Mouse (Mus musculus) urinary bladder, adult 2 months (tissue): Measurements from ENCODE around the gene Zfp704. TPM values are rescaled to one million over a fixed set of nuclear protein-coding genes. Genes with fewer than 3 reads are reported as not detected.
A peak's percentile ranks its signal among the peaks of the same experiment; 100 is the strongest.

Experiments
- DNase-seq: peaks from one replicate; pipeline ENCODE4 v3.0.0; 2022; ENCODE audit warnings: low spot score
- polyA plus RNA-seq: library from polyadenylated mRNA; depleted of rRNA; stranded (reverse); fragments of >200 nt; gene quantifications from 2 replicates; pipeline ENCODE4 v1.2.3, GENCODE M21; 2012

Zfp704 gene
- polyA plus RNA-seq, 1 experiment, result 8.5 TPM

- no peak for DNase-seq
Observed at GRCm38 (mm10) chr3:9557778-9558560, 51.9 kb downstream of the Zfp704 start.

DNA sequence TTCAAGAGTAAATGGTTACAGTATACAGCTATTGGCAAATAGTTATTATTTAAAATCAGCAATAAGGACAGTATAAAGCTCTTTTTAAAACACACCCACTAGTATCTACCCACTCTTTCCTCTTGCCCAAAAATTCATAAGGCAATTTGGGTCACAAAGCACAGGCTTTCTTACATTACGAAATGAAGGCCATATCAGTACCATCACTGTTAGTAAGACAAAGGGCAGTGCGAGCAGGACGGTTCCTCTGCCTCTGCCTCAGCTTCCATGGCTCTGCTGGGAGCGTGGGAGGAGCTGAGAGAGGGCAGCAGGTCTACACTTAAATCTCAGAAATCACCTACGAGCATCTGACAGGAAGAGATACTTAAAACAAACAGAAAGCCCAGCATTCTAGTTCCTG is 53.7 kb downstream of the Zfp704 start:
- no peak for DNase-seq

DNA sequence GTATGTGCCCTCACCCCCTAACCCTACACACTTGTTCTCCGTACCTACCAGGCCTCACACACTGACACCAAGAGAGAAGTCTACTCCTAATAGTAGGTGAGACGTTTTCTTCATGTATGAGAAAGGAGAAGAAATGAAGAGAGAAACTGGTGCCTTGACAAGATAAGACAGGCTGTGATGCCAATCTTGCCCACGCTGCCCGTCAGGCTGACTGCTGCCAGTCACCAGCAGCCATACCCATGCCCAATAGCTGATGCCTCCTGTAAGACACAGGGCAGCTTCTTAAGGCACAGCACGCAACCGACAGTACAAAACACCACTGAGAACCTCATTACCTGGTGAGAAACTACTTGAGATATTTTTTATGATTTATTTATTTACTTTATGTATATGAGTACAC is 55.0 kb downstream of the Zfp704 start:
- no peak for DNase-seq

GRCm38 (mm10) chr3:9552332-9552731 is 57.6 kb downstream of the Zfp704 start:
- DNase-seq, result no peak

DNA sequence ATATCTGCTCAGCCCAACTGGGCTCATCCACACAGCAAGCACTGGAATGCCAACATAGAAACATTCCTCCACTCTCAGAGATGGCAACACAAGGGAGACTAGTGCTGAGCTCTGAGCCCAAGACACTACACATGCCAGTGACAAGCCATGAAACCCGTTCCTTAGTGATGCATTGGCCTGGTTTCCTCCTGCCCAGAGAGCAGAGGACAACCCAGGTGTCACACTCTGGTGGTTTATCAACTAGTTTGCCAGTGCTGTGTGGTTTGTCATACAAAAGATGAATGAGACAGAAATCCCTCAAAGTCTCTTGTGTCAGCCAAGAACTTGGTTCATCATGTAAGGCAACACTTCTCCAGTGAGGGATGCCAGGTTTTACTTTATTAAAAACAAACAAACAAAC is 59.0 kb downstream of the Zfp704 start:
- DNase-seq, result no peak

GRCm38 (mm10) chr3:9549815-9550214 is 60.1 kb downstream of the Zfp704 start:
- DNase-seq, result no peak

- DNase-seq, result no peak
Observed at GRCm38 (mm10) chr3:9548188-9548587, 61.7 kb downstream of the Zfp704 start.

DNA sequence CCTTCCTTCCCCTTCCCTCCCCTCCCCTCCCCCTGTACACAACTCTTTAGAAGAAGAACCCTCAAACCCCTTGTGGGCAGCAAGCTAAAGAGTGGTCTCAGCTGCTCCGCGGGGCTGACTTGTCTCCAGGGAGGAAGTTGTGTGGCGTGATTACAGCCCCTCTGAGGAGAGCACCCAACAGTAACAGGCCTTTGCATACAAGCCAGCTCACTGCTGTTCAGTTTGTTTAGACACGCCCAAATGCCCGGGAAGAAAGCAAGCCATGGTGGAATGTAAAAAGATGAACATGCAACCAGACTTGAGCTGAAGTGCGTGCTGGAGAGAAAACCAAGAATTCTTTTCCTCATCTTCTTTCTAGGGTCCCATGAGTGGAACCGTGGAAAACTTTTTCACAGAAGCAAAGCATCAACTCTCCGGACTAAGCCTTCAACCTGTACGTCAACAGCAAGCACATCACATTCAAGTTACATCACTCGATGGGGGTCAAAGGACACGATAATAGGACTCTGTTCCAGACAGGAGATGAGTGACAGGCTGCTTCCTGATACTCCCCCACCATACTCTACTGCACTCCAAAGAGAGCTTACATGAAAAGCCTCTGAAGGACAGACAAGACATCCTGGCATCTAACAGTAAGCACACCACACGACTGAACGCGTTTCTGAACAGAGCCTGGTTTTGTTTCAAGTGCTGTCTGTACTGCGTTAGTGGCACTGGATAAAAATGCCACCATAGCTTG is 62.8 kb downstream of the Zfp704 start:
- DNase-seq, result no peak

- no peak for DNase-seq
Observed at GRCm38 (mm10) chr3:9544421-9544820, 65.5 kb downstream of the Zfp704 start.

GRCm38 (mm10) chr3:9543916-9544315 is 66.0 kb downstream of the Zfp704 start:
- DNase-seq, result no peak

DNA sequence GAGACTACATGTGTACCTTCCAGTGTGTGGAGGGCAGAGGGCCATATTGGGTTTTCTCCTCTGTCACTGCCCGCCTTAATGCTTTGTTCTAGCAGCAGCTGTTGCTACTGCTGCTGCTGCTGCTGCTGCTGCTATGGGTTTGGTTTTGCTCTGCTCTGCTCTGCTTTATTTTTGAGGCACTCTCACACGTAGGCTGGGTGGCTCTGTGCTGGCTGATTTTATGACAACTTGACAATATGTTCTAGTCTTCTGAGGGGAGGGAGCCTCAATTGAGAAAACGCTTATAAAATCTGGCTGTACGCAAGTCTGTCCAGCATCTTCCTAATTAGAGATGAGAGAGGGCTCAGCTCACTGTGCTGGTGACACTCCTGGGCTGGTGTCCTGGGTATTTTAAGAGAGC is 66.4 kb downstream of the Zfp704 start:
- no peak for DNase-seq

DNA sequence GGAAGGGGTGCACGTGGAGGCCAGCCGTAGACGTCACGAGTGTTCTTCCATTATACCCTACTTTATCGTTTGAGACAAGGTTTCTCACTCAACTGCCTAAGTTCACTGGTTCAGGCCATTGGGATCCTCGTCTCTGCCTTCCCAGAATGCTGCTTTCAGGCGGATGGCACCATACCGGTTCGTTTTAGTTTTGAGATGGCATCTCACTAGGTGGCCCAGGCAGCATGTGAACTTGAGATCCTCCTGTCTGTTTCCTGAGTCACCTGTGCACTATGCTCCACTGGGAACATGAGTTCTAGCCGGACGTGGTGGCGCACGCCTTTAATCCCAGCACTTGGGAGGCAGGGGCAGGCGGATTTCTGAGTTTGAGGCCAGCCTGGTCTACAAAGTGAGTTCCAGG is 68.3 kb downstream of the Zfp704 start:
- peak; percentile 8 for DNase-seq

DNA sequence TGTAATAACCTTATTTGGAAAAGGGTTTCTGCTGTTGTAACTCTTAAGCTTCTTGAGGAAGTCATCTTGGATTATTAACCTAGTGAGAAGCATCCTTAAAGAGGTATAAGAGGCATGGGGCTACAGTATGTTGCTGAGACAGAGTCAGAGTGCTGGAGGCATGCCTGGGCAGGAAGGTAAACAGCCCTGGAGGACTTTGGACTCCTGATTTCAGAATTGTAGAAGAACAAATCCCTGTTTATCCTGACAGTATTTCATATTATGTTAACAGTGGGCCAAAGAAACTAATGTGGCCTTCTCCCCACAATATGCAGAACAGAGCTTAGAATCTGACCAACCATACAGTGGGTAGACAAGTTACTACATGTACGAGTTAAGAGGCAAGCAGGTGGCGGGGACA is 71.4 kb downstream of the Zfp704 start:
- DNase-seq, result peak; percentile 13

DNA sequence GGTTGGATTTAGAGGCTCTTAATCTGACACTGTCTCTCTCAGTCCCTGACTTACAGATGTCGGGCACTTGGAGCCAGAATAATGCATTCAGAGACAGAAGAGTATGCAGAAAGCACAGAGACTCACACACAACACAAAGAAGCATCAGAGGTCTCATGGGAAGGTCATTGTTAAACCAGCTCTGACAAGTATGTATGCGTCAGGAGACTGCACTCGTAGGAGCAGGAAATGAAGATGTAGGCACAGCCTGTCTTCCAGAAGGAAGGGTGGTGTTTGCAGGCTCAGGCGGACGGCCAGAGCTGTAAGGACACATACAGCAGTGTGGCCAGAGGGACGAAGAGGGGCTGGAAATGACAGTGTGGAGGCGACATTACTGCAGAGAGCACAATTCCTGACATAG is 72.0 kb downstream of the Zfp704 start:
- DNase-seq, result peak; percentile 10

- DNase-seq, result no peak
Observed at GRCm38 (mm10) chr3:9530097-9530780, 79.6 kb downstream of the Zfp704 start.

DNA sequence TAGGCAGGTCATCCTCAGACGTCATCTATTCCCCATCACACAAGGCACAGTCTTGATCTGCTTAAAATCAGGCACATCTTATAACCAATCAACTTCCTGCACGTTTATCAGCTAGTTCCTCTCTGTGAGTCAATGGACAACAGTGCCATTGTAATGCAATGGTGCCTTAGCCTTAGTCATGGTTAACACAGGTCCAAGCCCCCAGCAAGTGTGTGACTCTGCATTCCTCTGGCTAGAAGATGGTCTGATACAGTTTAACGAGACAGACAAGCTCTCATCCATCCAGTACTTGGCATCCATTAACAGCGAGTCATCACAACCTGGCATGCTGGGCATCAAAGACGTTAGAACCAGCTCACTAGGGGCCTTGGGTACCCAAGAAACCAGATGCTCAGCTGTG is 85.5 kb downstream of the Zfp704 start:
- no peak for DNase-seq

DNA sequence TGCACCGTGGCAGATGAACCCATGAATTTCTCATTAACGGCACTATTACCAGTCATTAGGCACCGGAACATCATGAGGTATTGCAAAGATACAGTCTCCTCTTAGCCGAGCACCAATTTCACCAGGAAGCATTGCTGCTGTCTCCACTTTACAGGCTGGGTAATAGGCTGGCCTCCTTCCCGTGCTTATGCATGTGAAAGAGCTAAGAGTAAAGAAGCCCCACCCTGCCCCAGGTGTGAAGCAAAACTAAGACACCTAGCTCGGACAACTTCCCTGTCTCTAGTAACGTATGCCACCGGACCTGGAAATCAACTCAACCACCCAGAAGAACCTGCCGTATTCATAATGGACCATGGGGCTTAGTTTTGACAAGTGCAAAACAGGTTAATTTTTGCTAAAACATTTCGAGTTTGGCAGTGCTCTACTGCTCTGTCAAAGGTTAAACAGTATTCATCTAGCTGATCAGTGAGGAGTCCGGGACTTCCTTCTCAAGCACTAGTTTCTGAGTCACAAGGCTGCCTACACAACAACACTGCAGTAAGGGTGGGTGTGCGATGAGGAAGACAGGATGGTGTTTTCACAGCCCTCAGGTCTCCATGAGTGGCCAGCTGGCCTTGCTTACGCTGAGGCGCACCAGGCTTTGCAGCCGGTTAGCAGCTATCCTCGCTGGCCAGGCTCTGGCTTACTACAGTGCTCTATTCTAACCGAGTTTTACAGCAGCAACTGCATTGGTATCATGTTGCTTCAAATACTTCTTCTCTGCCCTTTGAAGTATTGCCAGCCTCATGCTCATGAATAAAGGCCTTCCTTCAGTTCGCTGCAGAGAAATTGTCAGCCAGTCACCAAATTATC is 86.6 kb downstream of the Zfp704 start:
- DNase-seq, result no peak

- no peak for DNase-seq
Observed at GRCm38 (mm10) chr3:9522009-9522408, 87.9 kb downstream of the Zfp704 start.

- DNase-seq, result no peak
Observed at GRCm38 (mm10) chr3:9520728-9521054, 89.2 kb downstream of the Zfp704 start.

GRCm38 (mm10) chr3:9520051-9520727 is 89.7 kb downstream of the Zfp704 start:
- peak; percentile 42 for DNase-seq

- no peak for DNase-seq
Observed at GRCm38 (mm10) chr3:9519491-9519890, 90.4 kb downstream of the Zfp704 start.
